Mouse (Mus musculus): ENCODE data around the gene Ssrp1.

Gene Ssrp1

GRCm38 (mm10) chr2:85036507-85037046 is 457 bp upstream of the Ssrp1 start:
- no peak for DNase-seq (ENCODE audit: low spot score in 2 of 2)

- DNase-seq (ENCODE audit: low spot score in 2 of 2): no peak
These were observed 1.3 kb downstream of the Ssrp1 start for GRCm38 (mm10) chr2:85038336-85038735.

GRCm38 (mm10) chr2:85043623-85044022 is 6.6 kb downstream of the Ssrp1 start:
- no peak for DNase-seq (ENCODE audit: low spot score in 2 of 2)

GRCm38 (mm10) chr2:85046222-85046621 is 9.2 kb downstream of the Ssrp1 start:
- no peak for DNase-seq (ENCODE audit: low spot score in 2 of 2)

- DNase-seq (ENCODE audit: low spot score in 2 of 2): no peak
These were observed 10.0 kb downstream of the Ssrp1 start for GRCm38 (mm10) chr2:85047081-85047480.

GRCm38 (mm10) chr2:85047596-85048167 is 10.6 kb downstream of the Ssrp1 start, which contains the start of gene Tnks1bp1:
Gene Tnks1bp1, plus strand, starts transcription at chr2:85048022.
- DNase-seq (ENCODE audit: low spot score in 2 of 2): peak; percentile 91 to 93

- DNase-seq (ENCODE audit: low spot score in 2 of 2): peak; percentile 59 to 60
These were observed 11.2 kb downstream of the Ssrp1 start for GRCm38 (mm10) chr2:85048168-85048751.

- DNase-seq (ENCODE audit: low spot score in 2 of 2): no peak
These were observed 12.2 kb downstream of the Ssrp1 start for GRCm38 (mm10) chr2:85049277-85049676.

- DNase-seq (ENCODE audit: low spot score in 2 of 2): peak in 1 of 2 experiments; percentile 40
These were observed 13.1 kb downstream of the Ssrp1 start for GRCm38 (mm10) chr2:85050001-85050634.

- DNase-seq (ENCODE audit: low spot score in 2 of 2): no peak
These were observed 13.7 kb downstream of the Ssrp1 start for GRCm38 (mm10) chr2:85050746-85051145.

GRCm38 (mm10) chr2:85053192-85053816 is 16.3 kb downstream of the Ssrp1 start:
- no peak for DNase-seq (ENCODE audit: low spot score in 2 of 2)

GRCm38 (mm10) chr2:85056711-85057110 is 19.7 kb downstream of the Ssrp1 start:
- DNase-seq (ENCODE audit: low spot score in 2 of 2): no peak

- no peak for DNase-seq (ENCODE audit: low spot score in 2 of 2)
These were observed 22.6 kb downstream of the Ssrp1 start for GRCm38 (mm10) chr2:85059677-85060076.

- DNase-seq (ENCODE audit: low spot score in 2 of 2): no peak
These were observed 23.6 kb downstream of the Ssrp1 start for GRCm38 (mm10) chr2:85060591-85061060.

GRCm38 (mm10) chr2:85061107-85061541 is 24.1 kb downstream of the Ssrp1 start:
- no peak for DNase-seq (ENCODE audit: low spot score in 2 of 2)

GRCm38 (mm10) chr2:85065141-85065875 is 28.3 kb downstream of the Ssrp1 start:
- no peak for DNase-seq (ENCODE audit: low spot score in 2 of 2)

- DNase-seq (ENCODE audit: low spot score in 2 of 2): no peak
These were observed 29.9 kb downstream of the Ssrp1 start for GRCm38 (mm10) chr2:85066937-85067336.

- no peak for DNase-seq (ENCODE audit: low spot score in 2 of 2)
These were observed 31.0 kb downstream of the Ssrp1 start for GRCm38 (mm10) chr2:85067903-85068625.

GRCm38 (mm10) chr2:85068626-85069025 is 31.6 kb downstream of the Ssrp1 start:
- no peak for DNase-seq (ENCODE audit: low spot score in 2 of 2)

GRCm38 (mm10) chr2:85070086-85070485 is 33.1 kb downstream of the Ssrp1 start:
- DNase-seq (ENCODE audit: low spot score in 2 of 2): no peak

GRCm38 (mm10) chr2:85071921-85072320 is 34.9 kb downstream of the Ssrp1 start:
- no peak for DNase-seq (ENCODE audit: low spot score in 2 of 2)

Data from frontal cortex, postnatal 14 days (tissue).